Mouse (Mus musculus) liver, embryonic 11.5 days (tissue): ENCODE measurements around the gene BC053393. TPM values are rescaled to one million over a fixed set of nuclear protein-coding genes. Genes with fewer than 3 reads are reported as not detected.

Experiments used
- ATAC-seq: fragments of 200-750 bp; cut with Nextera tagmentation; replicated peaks from 2 replicates; pipeline ENCODE4 v1.8.0; 2017; ENCODE audit warnings: moderate number of reproducible peaks, mild to moderate bottlenecking, moderate TSS enrichment, moderate library complexity; ENCODE audit not compliant: low FRiP score
- DNase-seq: peaks from one replicate; pipeline ENCODE4 v3.0.0-alpha.2; 2017; ENCODE audit warnings: low spot score
- H3K27ac ChIP-seq: fragments of 300-500 bp; sonication (generic); 2 replicates; pipeline ENCODE4 v1.5.1; 2014; ENCODE audit warnings: mild to moderate bottlenecking, low read depth, low read length, control low read depth
- H3K27me3 ChIP-seq: fragments of 300-500 bp; sonication (generic); replicated peaks from 2 replicates; pipeline ENCODE4 v1.6.1; 2014; ENCODE audit warnings: low read length, mixed read lengths; ENCODE audit not compliant: control insufficient read depth, insufficient read depth
- H3K36me3 ChIP-seq: fragments of 300-500 bp; sonication (generic); 2 replicates; pipeline ENCODE4 v1.6.1; 2014; ENCODE audit warnings: mild to moderate bottlenecking, low read length, moderate library complexity, mixed read lengths; ENCODE audit not compliant: control insufficient read depth, insufficient read depth
- H3K4me1 ChIP-seq: fragments of 300-500 bp; sonication (generic); replicated peaks from 2 replicates; pipeline ENCODE4 v1.6.1; 2014; ENCODE audit warnings: low read length, mixed read lengths; ENCODE audit not compliant: control insufficient read depth, insufficient read depth
- H3K4me2 ChIP-seq: fragments of 300-500 bp; sonication (generic); 2 replicates; pipeline ENCODE4 v1.6.1; 2014; ENCODE audit warnings: mild to moderate bottlenecking, control low read depth, moderate library complexity
- H3K4me3 ChIP-seq: fragments of 300-500 bp; sonication (generic); 2 replicates; pipeline ENCODE4 v1.5.1; 2014; ENCODE audit warnings: low read depth, low read length, control low read depth
- H3K9ac ChIP-seq: fragments of 300-500 bp; sonication (generic); 2 replicates; pipeline ENCODE4 v1.6.1; 2014; ENCODE audit warnings: low read depth, low read length, control low read depth
- H3K9me3 ChIP-seq: fragments of 300-500 bp; sonication (generic); 2 replicates; pipeline ENCODE4 v1.6.1; 2016; ENCODE audit warnings: low read length, inconsistent platforms, mixed read lengths; ENCODE audit not compliant: control insufficient read depth
- WGBS: fragments of 180-500 bp; shearing (Covaris S2); extraction: QIAGEN DNeasy Blood & Tissue Kit; methylation state at CpG from one replicate; pipeline ENCODE4 v1.1.7; 2014; 5-methylcytosine and 5-hydroxymethylcytosine counted together
- polyA plus RNA-seq: library from polyadenylated mRNA; unstranded; fragments of >200 nt; fragmentation: Nextera tagmentation; extraction: Ambion mirVana; gene quantifications from 2 replicates; pipeline ENCODE4 v1.2.1, GENCODE M21; 2014

Gene BC053393
- not detected in 2 replicates for polyA plus RNA-seq

DNA sequence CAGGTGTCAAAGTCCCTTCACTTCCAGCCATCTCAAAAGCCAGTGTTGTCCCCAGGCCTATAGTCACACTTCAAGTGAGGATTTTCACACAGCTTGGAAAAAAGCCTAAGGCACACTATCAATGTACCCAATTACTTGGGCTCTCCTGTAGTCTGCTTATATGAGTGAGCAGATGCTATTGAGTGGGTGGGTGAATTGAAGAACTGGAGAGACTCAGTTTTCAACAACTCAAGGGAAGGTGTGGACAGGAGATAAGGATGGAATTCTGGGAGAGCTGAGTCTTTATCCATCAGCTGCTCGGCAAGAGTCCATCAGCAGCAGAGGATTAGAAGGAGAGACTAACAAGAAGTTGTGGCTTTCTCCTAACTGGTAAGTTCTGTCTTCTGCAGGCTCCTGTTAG, at the start of gene BC053393:
Gene BC053393 (plus strand): TSS at position 210 of the 400 bp plus-strand sequence.
- Histone ChIP-seq H3K27me3 (no peaks in the 10 kb centered on the region), H3K4me1 (no peaks in the 10 kb centered on the region), H3K27ac (no peak within 1 kb of the TSS), H3K9ac (no peak within 1 kb of the TSS), H3K9me3 (no peaks in the 10 kb centered on the region), H3K4me3 (no peak within 1 kb of the TSS), H3K36me3 (no peaks in the 10 kb centered on the region), H3K4me2 (no peak within 1 kb of the TSS)
- ATAC-seq (no peak), DNase-seq (no peak)
- WGBS: 44% methylated on average over 1 of the region's 1 CpGs

DNA sequence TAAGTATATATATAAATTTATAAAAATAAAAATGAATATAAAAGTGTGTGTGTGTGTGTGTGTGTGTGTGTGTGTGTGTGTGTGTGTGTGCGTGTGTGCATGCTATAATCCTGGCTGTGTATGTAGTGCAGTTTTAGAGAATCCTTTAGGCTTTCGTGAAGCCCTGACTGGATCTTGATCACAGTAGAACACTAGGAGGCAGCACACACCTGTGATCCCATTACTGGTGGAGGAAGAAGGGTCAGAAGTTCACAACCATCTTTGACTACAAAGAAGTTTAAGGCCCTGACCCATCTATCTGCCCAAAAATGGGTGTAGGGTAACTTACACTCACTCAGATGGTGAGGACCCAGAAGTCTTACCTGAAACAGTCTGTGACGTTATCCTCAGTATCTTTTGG, 48.6 kb upstream of the BC053393 start:
- Histone ChIP-seq H3K27me3 (no peaks in the 10 kb centered on the region), H3K9ac (no peak overlapping the region), H3K4me2 (no peak overlapping the region), H3K4me3 (no peak overlapping the region), H3K27ac (no peak overlapping the region), H3K9me3 (no peaks in the 10 kb centered on the region), H3K4me1 (no peaks in the 10 kb centered on the region), H3K36me3 (no peaks in the 10 kb centered on the region)
- 66% methylated on average over 3 of the region's 3 CpGs for WGBS
- ATAC-seq: no peak
- no peak for DNase-seq

DNA sequence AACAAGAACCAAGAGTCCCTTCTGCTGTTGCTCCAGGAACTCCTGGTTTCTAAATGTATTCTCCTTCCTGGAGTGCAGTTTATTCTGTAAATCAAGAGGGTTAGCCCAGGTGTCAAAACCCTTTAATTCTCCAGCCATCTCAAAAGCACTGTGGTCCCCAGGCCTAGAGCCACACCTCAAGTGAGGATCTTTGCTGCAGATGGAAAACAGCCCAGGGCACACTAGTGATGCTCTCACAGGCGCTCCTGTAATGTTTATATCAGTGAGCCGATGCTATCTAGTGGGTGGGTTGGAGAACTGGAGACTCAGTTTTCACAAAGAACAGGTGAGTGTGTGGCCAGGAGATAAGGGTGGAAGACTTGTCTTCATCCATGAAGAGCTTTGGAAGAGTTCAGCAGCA, 47.4 kb upstream of the BC053393 start, which contains the start of gene Gm12169:
Gene Gm12169 (plus strand): TSS at position 301 of the 400 bp plus-strand sequence.
- Histone ChIP-seq H3K4me2 (no peak within 1 kb of the TSS), H3K4me1 (no peaks in the 10 kb centered on the region), H3K27ac (no peak within 1 kb of the TSS), H3K36me3 (no peaks in the 10 kb centered on the region), H3K9me3 (no peaks in the 10 kb centered on the region), H3K9ac (no peak within 1 kb of the TSS), H3K27me3 (no peaks in the 10 kb centered on the region), H3K4me3 (no peak within 1 kb of the TSS)
- ATAC-seq (no peak), DNase-seq (no peak)
- 83% methylated on average over 2 of the region's 2 CpGs for WGBS

DNA sequence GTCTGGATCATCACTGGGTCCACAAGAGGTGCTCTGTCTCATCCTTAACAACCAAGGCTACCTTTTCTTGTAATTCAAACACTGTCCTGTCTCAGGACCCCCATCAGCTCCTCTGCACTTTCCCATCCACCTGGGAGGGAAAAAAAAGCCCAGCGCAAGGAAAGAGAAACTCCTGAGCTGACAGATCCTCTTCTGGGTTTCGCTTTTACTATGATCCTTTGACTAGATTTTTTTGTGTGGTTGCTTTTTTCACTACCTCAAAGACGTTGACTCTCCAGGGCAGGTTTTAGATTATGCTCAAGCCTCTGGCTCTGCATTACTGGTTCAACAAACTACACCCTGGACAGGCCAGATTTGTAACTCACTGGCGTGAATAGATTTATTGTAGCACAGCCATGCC, 41.2 kb upstream of the BC053393 start:
- Histone ChIP-seq H3K4me2 (no peak overlapping the region), H3K9ac (no peak overlapping the region), H3K27me3 (no peaks in the 10 kb centered on the region), H3K36me3 (no peaks in the 10 kb centered on the region), H3K4me3 (no peak overlapping the region), H3K4me1 (no peaks in the 10 kb centered on the region), H3K9me3 (no peaks in the 10 kb centered on the region), H3K27ac (no peak overlapping the region)
- ATAC-seq (no peak), DNase-seq (no peak)
- WGBS: 69% methylated on average over 4 of the region's 4 CpGs

DNA sequence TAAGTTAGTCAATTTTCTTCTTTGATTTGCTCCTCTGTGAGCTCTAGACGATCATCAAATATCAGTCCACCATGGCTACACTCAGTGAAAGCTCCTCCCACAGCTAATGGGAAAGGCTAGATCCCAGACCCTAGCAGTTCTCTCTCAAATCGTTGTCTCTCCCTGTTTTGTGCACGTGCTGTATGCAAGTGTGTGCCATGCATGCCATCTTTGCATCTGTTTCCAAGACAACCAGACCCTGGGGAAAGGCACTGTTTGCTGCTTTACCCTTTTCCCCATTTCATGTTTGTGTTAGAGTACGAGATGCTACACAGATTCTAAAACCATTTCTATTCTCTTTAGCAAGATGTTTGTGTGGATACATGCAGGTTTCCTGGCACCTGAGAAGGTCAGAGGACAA, 34.4 kb upstream of the BC053393 start:
- H3K27ac ChIP-seq: no peak overlapping the region
- H3K27me3 ChIP-seq: no peaks in the 10 kb centered on the region
- DNase-seq (no peak), ATAC-seq (no peak)
- H3K9ac ChIP-seq: no peak overlapping the region
- WGBS: 72% methylated on average over 4 of the region's 4 CpGs
- no peaks in the 10 kb centered on the region for H3K36me3 ChIP-seq
- no peaks in the 10 kb centered on the region for H3K9me3 ChIP-seq
- no peaks in the 10 kb centered on the region for H3K4me1 ChIP-seq
- no peak overlapping the region for H3K4me3 ChIP-seq
- no peak overlapping the region for H3K4me2 ChIP-seq

GRCm38 (mm10) chr11:46543530-46543929, 27.8 kb upstream of the BC053393 start:
- WGBS: 75% methylated on average over 2 of the region's 2 CpGs
- H3K27me3 ChIP-seq: no peaks in the 10 kb centered on the region
- H3K4me1 ChIP-seq: no peaks in the 10 kb centered on the region
- H3K9ac ChIP-seq: no peak overlapping the region
- DNase-seq (no peak), ATAC-seq (no peak)
- no peaks in the 10 kb centered on the region for H3K36me3 ChIP-seq
- H3K27ac ChIP-seq: no peak overlapping the region
- H3K4me3 ChIP-seq: no peak overlapping the region
- H3K9me3 ChIP-seq: no peaks in the 10 kb centered on the region
- no peak overlapping the region for H3K4me2 ChIP-seq

DNA sequence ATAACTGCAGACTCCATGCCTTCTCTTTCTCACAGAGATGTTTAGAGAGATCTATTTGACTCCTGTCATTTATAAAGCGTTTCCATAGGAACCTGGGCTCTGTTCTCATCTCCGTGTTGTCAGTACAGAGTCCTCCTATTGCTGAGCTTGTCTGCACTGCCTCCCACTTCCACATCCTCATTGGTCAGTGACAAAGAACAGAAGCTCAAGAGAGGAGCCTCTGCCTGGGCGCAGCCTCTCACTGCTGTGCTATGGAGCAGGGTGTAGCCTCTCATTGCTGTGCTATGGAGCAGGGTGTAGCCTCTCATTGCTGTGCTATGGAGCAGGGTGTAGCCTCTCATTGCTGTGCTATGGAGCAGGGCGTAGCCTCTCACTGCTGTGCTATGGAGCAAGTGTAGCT, 21.6 kb upstream of the BC053393 start:
- no peak for ATAC-seq
- H3K9me3 ChIP-seq: no peaks in the 10 kb centered on the region
- 67% methylated on average over 4 of the region's 4 CpGs for WGBS

GRCm38 (mm10) chr11:46552741-46553140, 18.6 kb upstream of the BC053393 start:
- ATAC-seq: no peak
- H3K36me3 ChIP-seq: no peaks in the 10 kb centered on the region
- WGBS: 90% methylated on average over 3 of the region's 3 CpGs

More for the DNA sequence above, 21.6 kb upstream of the BC053393 start:
- no peaks in the 10 kb centered on the region for H3K36me3 ChIP-seq
- no peaks in the 10 kb centered on the region for H3K27me3 ChIP-seq
- no peak overlapping the region for H3K27ac ChIP-seq
- no peak overlapping the region for H3K9ac ChIP-seq
- DNase-seq: no peak
- H3K4me1 ChIP-seq: no peaks in the 10 kb centered on the region
- no peak overlapping the region for H3K4me2 ChIP-seq
- H3K4me3 ChIP-seq: no peak overlapping the region

DNA sequence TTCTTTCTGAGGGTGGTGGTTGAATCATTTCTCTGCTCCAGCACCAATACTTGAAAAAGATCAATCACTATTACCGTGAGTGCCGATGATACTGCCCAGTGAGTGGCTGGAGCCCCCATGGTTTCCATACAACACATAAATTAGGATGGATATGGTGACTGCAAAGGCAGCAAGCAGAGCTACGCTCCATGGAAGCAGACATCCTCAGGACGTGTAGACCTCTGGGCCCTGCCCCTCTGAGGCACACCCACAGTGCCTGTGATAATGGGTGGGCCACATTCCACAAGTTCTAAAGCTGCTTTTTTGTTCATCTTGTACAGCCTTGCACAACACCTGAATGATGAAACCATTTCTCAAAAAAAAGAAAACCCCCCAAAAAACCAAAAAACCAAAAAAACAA, 10.2 kb upstream of the BC053393 start:
- no peaks in the 10 kb centered on the region for H3K9me3 ChIP-seq
- no peak overlapping the region for H3K9ac ChIP-seq
- ATAC-seq (no peak), DNase-seq (no peak)
- no peak overlapping the region for H3K4me2 ChIP-seq
- no peaks in the 10 kb centered on the region for H3K36me3 ChIP-seq
- WGBS: 67% methylated on average over 4 of the region's 4 CpGs
- no peak overlapping the region for H3K27ac ChIP-seq
- H3K4me1 ChIP-seq: no peaks in the 10 kb centered on the region
- no peak overlapping the region for H3K4me3 ChIP-seq
- H3K27me3 ChIP-seq: no peaks in the 10 kb centered on the region

More at GRCm38 (mm10) chr11:46552741-46553140, 18.6 kb upstream of the BC053393 start:
- H3K27ac ChIP-seq: no peak overlapping the region
- no peaks in the 10 kb centered on the region for H3K4me1 ChIP-seq
- DNase-seq: no peak
- no peak overlapping the region for H3K9ac ChIP-seq
- no peak overlapping the region for H3K4me3 ChIP-seq
- no peak overlapping the region for H3K4me2 ChIP-seq
- H3K9me3 ChIP-seq: no peaks in the 10 kb centered on the region
- H3K27me3 ChIP-seq: no peaks in the 10 kb centered on the region
